Mouse (Mus musculus) myocyte (in vitro differentiated cells): ENCODE data around the gene Rsad1. TPM values are rescaled to one million over a fixed set of nuclear protein-coding genes. Genes with fewer than 3 reads are reported as not detected.
A peak's percentile ranks its signal among the peaks of the same experiment; 100 is the strongest.

Experiments
- H3K27me3 ChIP-seq: one replicate; pipeline ENCODE4 v1.6.1; 2011; ENCODE audit not compliant: control insufficient read depth, insufficient read depth, insufficient read length
- H3K36me3 ChIP-seq: one replicate; pipeline ENCODE4 v1.6.1; 2011; ENCODE audit not compliant: control insufficient read depth, insufficient read depth
- H3K4me2 ChIP-seq: one replicate; pipeline ENCODE4 v1.6.1; 2011; ENCODE audit warnings: low read depth, control low read depth
- H3K4me3 ChIP-seq: one replicate; pipeline ENCODE4 v1.5.1; 2011; ENCODE audit warnings: mild to moderate bottlenecking, control low read depth, moderate library complexity
- H3K79me2 ChIP-seq: one replicate; pipeline ENCODE4 v1.6.1; 2011; ENCODE audit not compliant: control insufficient read depth, insufficient read depth
- H3ac ChIP-seq: one replicate; pipeline ENCODE4 v1.6.1; 2011; ENCODE audit not compliant: control insufficient read depth, insufficient read length
- CEBPB ChIP-seq: IDR thresholded peaks from 2 replicates; pipeline ENCODE4 v1.6.1; 2011; ENCODE audit warnings: mild to moderate bottlenecking, moderate library complexity; ENCODE audit not compliant: poor library complexity, insufficient read depth, severe bottlenecking
- E2F4 ChIP-seq: IDR thresholded peaks from one replicate; pipeline ENCODE4 v1.6.1; 2011; ENCODE audit warnings: mild to moderate bottlenecking, control low read depth, moderate library complexity; ENCODE audit not compliant: insufficient read depth
- MAX ChIP-seq: IDR thresholded peaks from one replicate; pipeline ENCODE4 v1.6.1; 2011; ENCODE audit warnings: low read depth, mild to moderate bottlenecking, control low read depth
- MYOD1 ChIP-seq, 3 experiments: IDR thresholded peaks; one replicate each; pipeline ENCODE4 v1.6.1; 2011; ENCODE audit warnings: control low read depth in 2 of 3, low read depth in 2 of 3, mild to moderate bottlenecking in 2 of 3, moderate library complexity in 1 of 3; ENCODE audit not compliant: insufficient read length in 2 of 3, control insufficient read depth in 1 of 3
- MYOG ChIP-seq, 3 experiments: IDR thresholded peaks; one replicate each; pipeline ENCODE4 v1.6.1; 2011; ENCODE audit warnings: control low read depth in 2 of 3, low read depth in 2 of 3, mild to moderate bottlenecking in 2 of 3; ENCODE audit not compliant: insufficient read length in 2 of 3, control insufficient read depth in 1 of 3, insufficient read depth in 1 of 3
- POLR2A ChIP-seq: IDR thresholded peaks from one replicate; pipeline ENCODE4 v1.6.1; 2011; ENCODE audit warnings: low read depth, mild to moderate bottlenecking, control low read depth, moderate library complexity; ENCODE audit not compliant: insufficient read length
- POLR2AphosphoS2 ChIP-seq: IDR thresholded peaks from one replicate; pipeline ENCODE4 v1.6.1; 2011; ENCODE audit warnings: low read depth, control low read depth; ENCODE audit not compliant: insufficient read length
- REST ChIP-seq: IDR thresholded peaks from one replicate; pipeline ENCODE4 v1.6.1; 2011; ENCODE audit warnings: mild to moderate bottlenecking, control low read depth, moderate library complexity; ENCODE audit not compliant: insufficient read depth, insufficient read length
- SRF ChIP-seq: IDR thresholded peaks from one replicate; pipeline ENCODE4 v1.6.1; 2011; ENCODE audit warnings: low read depth; ENCODE audit not compliant: control insufficient read depth, insufficient read length
- TCF12 ChIP-seq: IDR thresholded peaks from one replicate; pipeline ENCODE4 v1.6.1; 2011; ENCODE audit warnings: mild to moderate bottlenecking, control low read depth; ENCODE audit not compliant: poor library complexity, insufficient read depth, severe bottlenecking
- TCF3 ChIP-seq: IDR thresholded peaks from one replicate; pipeline ENCODE4 v1.6.1; 2011; ENCODE audit warnings: low read depth, control low read depth; ENCODE audit not compliant: insufficient read length
- USF1 ChIP-seq: IDR thresholded peaks from one replicate; pipeline ENCODE4 v1.6.1; 2011; ENCODE audit warnings: low read depth, mild to moderate bottlenecking, control low read depth, moderate library complexity
- polyA plus RNA-seq: library from polyadenylated mRNA; unstranded; fragments of >200 nt; fragmentation: generic; extraction: Trizol; gene quantifications from one replicate; pipeline ENCODE4 v1.2.1, GENCODE M21; 2012; ENCODE audit warnings: missing spikeins

Rsad1 gene
- 3.7 TPM for polyA plus RNA-seq

GRCm38 (mm10) chr11:94548888-94549690, at the start of gene Rsad1:
Rsad1 (minus strand) TSS chr11:94549255.
- Histone ChIP-seq H3K36me3 (no peaks in the 10 kb centered on the region), H3K4me2 (peak within 1 kb of the TSS; percentile 99), H3K4me3 (peak within 1 kb of the TSS; percentile 68), H3ac (peak within 1 kb of the TSS; percentile 25), H3K27me3 (no peaks in the 10 kb centered on the region), H3K79me2 (no peaks in the 10 kb centered on the region)
- TF ChIP-seq MYOG (IDR thresholded peaks at IDR 0.05; ENCODE audit: control insufficient read depth in 1 of 3, insufficient read depth in 1 of 3, insufficient read length in 2 of 3, low read depth in 2 of 3) (peak in 1 of 3 experiments; percentile 45), REST (no peak), USF1 (no peak), TCF12 (no peak), MYOD1 (IDR thresholded peaks at IDR 0.05; ENCODE audit: control insufficient read depth in 1 of 3, insufficient read length in 2 of 3, low read depth in 2 of 3) (peak in 1 of 3 experiments; percentile 41), TCF3 (no peak), SRF (peak; percentile 47), E2F4 (no peak), POLR2A (peak; percentile 60), POLR2AphosphoS2 (peak; percentile 65), CEBPB (no peak), MAX (no peak)

GRCm38 (mm10) chr11:94598437-94599120, 49.5 kb upstream of the Rsad1 start:
- H3K79me2 ChIP-seq, result no peaks in the 10 kb centered on the region
- H3K4me3 ChIP-seq, result no peak overlapping the region
- H3K27me3 ChIP-seq, result no peaks in the 10 kb centered on the region
- TF ChIP-seq CEBPB, result no peak
- TF ChIP-seq MAX, result no peak
- no peak for TF ChIP-seq TCF12
- no peak for TF ChIP-seq USF1
- TF ChIP-seq TCF3, result no peak
- TF ChIP-seq MYOG (IDR thresholded peaks at IDR 0.05; ENCODE audit: control insufficient read depth in 1 of 3, insufficient read depth in 1 of 3, insufficient read length in 2 of 3, low read depth in 2 of 3), result no peak
- no peak for TF ChIP-seq REST
- TF ChIP-seq POLR2A, result no peak
- no peak for TF ChIP-seq E2F4
- no peak for TF ChIP-seq SRF
- no peak for TF ChIP-seq POLR2AphosphoS2
- no peak for TF ChIP-seq MYOD1 (IDR thresholded peaks at IDR 0.05; ENCODE audit: control insufficient read depth in 1 of 3, insufficient read length in 2 of 3, low read depth in 2 of 3)
- H3ac ChIP-seq, result no peak overlapping the region
- no peaks in the 10 kb centered on the region for H3K36me3 ChIP-seq
- no peak overlapping the region for H3K4me2 ChIP-seq

- TF ChIP-seq POLR2AphosphoS2 (no peak), TCF3 (no peak), MAX (no peak), CEBPB (no peak), SRF (no peak), MYOD1 (IDR thresholded peaks at IDR 0.05; ENCODE audit: control insufficient read depth in 1 of 3, insufficient read length in 2 of 3, low read depth in 2 of 3) (no peak), MYOG (IDR thresholded peaks at IDR 0.05; ENCODE audit: control insufficient read depth in 1 of 3, insufficient read depth in 1 of 3, insufficient read length in 2 of 3, low read depth in 2 of 3) (no peak), REST (no peak), TCF12 (no peak), E2F4 (no peak), USF1 (no peak)
Observed at GRCm38 (mm10) chr11:94597319-94597718, 48.3 kb upstream of the Rsad1 start.

GRCm38 (mm10) chr11:94596311-94596852, 47.3 kb upstream of the Rsad1 start:
- Histone ChIP-seq H3K36me3 (no peaks in the 10 kb centered on the region), H3K4me2 (no peak overlapping the region), H3K79me2 (no peaks in the 10 kb centered on the region), H3K4me3 (no peak overlapping the region), H3K27me3 (no peaks in the 10 kb centered on the region), H3ac (no peak overlapping the region)
- TF ChIP-seq TCF12 (no peak), E2F4 (no peak), POLR2A (no peak), TCF3 (no peak), USF1 (no peak)

More at GRCm38 (mm10) chr11:94597319-94597718, 48.3 kb upstream of the Rsad1 start:
- no peaks in the 10 kb centered on the region for H3K36me3 ChIP-seq
- no peaks in the 10 kb centered on the region for H3K79me2 ChIP-seq
- H3K4me3 ChIP-seq, result no peak overlapping the region
- H3K4me2 ChIP-seq, result no peak overlapping the region
- H3K27me3 ChIP-seq, result no peaks in the 10 kb centered on the region
- H3ac ChIP-seq, result no peak overlapping the region
